Mouse (Mus musculus) MEL (cell line): ENCODE data around the gene Fiz1.

ENCODE experiments used
- CTCF ChIP-seq, 3 experiments: IDR thresholded peaks in 2 of 3; conservative IDR thresholded peaks in 1 of 3; 2 replicates each; pipeline ENCODE4 v1.5.1; 2011 to 2012; ENCODE audit warnings: low read length in 3 of 3, low read depth in 2 of 3, mild to moderate bottlenecking in 2 of 3, improper control_type of control experiment in 1 of 3, inconsistent platforms in 1 of 3, mixed read lengths in 1 of 3, moderate library complexity in 1 of 3; ENCODE audit not compliant: control insufficient read depth in 1 of 3, insufficient read depth in 1 of 3, poor library complexity in 1 of 3, severe bottlenecking in 1 of 3
- ELF1 ChIP-seq: IDR thresholded peaks from 2 replicates; pipeline ENCODE4 v1.6.1; 2014; ENCODE audit warnings: low read depth, mild to moderate bottlenecking, inconsistent platforms, low read length, improper control_type of control experiment, moderate library complexity
- MEF2A ChIP-seq: IDR thresholded peaks from 2 replicates; pipeline ENCODE4 v1.6.1; 2014; ENCODE audit warnings: low read depth, mild to moderate bottlenecking, inconsistent platforms, low read length, improper control_type of control experiment; ENCODE audit not compliant: poor library complexity, insufficient replicate concordance, severe bottlenecking; ENCODE audit errors: extremely low read depth
- NELFE ChIP-seq: IDR thresholded peaks from 2 replicates; pipeline ENCODE4 v1.6.1; 2011; ENCODE audit warnings: low read depth, low read length, improper control_type of control experiment
- USF2 ChIP-seq, 2 experiments: IDR thresholded peaks; 2 replicates each; pipeline ENCODE4 v1.6.1; 2011 to 2012; ENCODE audit warnings: improper control_type of control experiment in 2 of 2, low read length in 2 of 2, borderline replicate concordance in 1 of 2, inconsistent platforms in 1 of 2, low read depth in 1 of 2, mild to moderate bottlenecking in 1 of 2; ENCODE audit not compliant: insufficient read depth in 1 of 2

DNA sequence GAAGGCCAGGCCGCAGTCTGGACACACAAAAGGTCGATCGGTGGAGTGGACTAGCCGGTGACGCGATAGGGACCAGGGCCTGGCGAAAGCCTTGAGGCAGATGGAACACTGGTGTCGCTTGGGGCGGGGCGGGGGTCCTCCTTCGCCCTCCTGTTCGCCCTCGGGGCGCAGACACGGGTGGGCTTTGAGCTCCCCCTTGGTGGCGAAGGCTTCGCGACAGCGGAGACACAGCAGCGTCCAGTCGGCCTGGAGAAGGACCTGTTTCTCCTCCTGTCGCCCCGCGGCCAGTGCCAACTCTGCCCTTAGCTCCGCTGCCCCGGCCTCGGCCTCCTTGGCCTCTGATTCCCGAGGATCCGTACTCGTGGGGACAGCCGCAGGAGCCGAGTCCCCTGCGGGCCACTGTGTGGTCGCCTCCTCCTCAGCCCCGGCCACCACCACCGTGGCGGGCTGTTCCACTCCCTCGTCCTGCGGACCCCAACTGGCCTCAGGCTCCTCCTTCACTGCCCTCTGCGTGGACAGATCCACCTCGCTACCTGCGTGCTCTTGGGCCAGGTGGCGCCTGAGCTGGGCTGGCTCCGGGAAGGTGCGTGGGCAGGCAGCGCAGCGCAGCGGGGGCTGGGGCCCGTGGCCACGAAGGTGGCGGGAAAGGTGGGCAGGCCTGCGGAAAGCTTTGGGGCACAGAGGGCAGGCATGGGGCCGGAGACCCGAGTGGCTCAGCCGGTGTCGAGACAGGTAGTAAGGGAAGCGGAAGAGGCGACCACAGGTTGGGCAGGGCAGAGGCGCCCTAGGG, 20.3 kb downstream of the Fiz1 start:
- no peak for TF ChIP-seq NELFE
- TF ChIP-seq CTCF (IDR thresholded peaks at IDR 0.05 in 2 of 3, conservative IDR thresholded peaks at IDR 0.05 in 1 of 3; ENCODE audit: control insufficient read depth in 1 of 3, insufficient read depth in 1 of 3, low read depth in 2 of 3, low read length in 3 of 3, poor library complexity in 1 of 3, severe bottlenecking in 1 of 3), result no peak
- TF ChIP-seq USF2 (IDR thresholded peaks at IDR 0.05; ENCODE audit: borderline replicate concordance in 1 of 2, insufficient read depth in 1 of 2, low read depth in 1 of 2, low read length in 2 of 2), result no peak
- no peak for TF ChIP-seq ELF1
- no peak for TF ChIP-seq MEF2A
